Mouse (Mus musculus): ENCODE measurements at regions not wholly inside any gene's neighbourhood (a gene's known extent, or its start where the extent isn't known, plus 50 kb on each side); places are given as distances from the start of the nearest gene placed in this dataset.

DNA sequence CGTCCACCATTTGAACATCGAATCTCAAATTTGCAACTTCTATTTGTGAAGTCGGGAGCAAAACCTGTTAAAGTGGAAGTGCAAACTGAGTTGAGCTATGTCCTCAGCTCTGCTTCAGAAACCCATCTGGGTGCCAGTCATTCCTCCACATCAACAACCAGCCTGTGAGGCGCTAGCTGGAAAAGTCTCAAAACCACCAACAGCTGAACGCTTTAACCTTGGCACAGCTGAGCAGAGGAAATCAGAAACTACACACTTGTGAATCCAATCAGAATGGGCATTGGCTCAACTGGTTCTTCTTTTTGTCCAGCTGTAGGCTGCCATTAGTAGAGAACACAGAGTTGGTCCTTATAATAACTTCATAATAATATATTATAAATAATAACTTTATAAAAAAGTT, 651.5 kb downstream of the Nr2f2 start:
- TF ChIP-seq POLR2A (IDR thresholded peaks at IDR 0.05; ENCODE audit: borderline replicate concordance, control insufficient read depth, low read depth, low read length) (no peak), CTCF (IDR thresholded peaks at IDR 0.05; ENCODE audit: control insufficient read depth, insufficient read depth, low read length) (no peak)

Data from bone marrow, adult 2 months (tissue).